Mouse (Mus musculus) brown adipose tissue, adult 24 weeks (tissue): Measurements from ENCODE around the gene Ubr4. TPM values are rescaled to one million over a fixed set of nuclear protein-coding genes. Genes with fewer than 3 reads are reported as not detected.
A peak's percentile ranks its signal among the peaks of the same experiment; 100 is the strongest.

Experiments used
- H3K27ac ChIP-seq: fragments of 200-500 bp; replicated peaks from 2 replicates; pipeline ENCODE4 v1.5.1; 2012; ENCODE audit warnings: low read depth, mild to moderate bottlenecking, low read length
- H3K4me1 ChIP-seq: fragments of 200-500 bp; 2 replicates; pipeline ENCODE4 v1.6.1; 2012; ENCODE audit warnings: low read length, mixed read lengths; ENCODE audit not compliant: control insufficient read depth, insufficient read depth, insufficient read length
- H3K4me3 ChIP-seq: fragments of 200-500 bp; 2 replicates; pipeline ENCODE4 v1.5.1; 2012; ENCODE audit warnings: low read depth, mild to moderate bottlenecking, low read length, moderate library complexity; ENCODE audit not compliant: insufficient read depth
- polyA plus RNA-seq: library from polyadenylated mRNA; stranded (reverse); fragments of >200 nt; gene quantifications from 2 replicates; pipeline ENCODE4 v1.2.4, GENCODE M21; 2012; ENCODE audit not compliant: missing spikeins, insufficient read depth, insufficient read length

Gene Ubr4
- polyA plus RNA-seq, 1 experiment, result 43.2 TPM

DNA sequence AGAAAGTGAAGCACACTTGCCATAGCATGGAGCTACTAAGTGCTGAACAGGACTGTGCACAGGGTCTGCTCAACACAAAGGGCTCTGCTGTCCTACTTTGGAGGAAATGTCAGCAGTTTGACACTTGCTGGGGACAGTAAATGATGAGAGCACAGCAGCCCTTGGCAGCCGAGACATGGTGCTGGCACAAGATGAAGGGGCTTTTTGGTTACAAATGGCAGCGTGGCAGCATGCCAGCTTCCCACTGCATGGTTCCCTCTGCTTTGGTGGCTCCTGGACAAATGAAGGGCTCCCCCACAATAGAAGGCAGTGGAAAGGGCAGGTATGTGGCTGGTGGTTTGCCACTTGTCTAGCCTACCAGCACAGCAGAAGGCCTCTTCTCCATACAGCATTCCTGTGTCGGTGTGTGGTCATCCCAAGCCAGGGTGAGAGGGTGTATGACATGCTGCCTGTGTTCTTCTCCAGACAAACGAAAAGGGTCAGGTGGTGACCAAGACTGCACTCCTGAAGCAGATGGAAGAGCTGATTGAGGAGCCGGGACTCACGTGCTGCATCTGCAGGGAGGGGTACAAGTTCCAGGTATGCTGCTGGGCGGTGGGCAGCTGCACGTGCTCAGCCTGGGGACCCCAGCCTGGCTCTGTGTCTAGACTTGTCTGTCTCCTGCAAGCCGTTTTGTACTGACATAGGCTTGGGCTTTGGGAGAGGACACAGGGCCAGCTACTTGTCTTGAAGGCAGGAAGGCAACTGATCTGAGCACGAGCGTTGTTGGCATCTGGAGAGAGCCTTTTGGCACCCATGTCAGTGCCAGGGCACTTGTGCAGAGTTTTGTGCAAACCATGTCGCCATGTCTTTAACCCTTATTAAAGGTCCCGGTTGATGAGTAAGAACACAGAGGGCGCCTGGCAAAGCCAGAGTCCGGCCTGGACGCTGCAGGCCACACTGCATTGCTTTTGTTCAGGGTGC, 124.5 kb downstream of the Ubr4 start:
- no peak overlapping the region for H3K27ac ChIP-seq

DNA sequence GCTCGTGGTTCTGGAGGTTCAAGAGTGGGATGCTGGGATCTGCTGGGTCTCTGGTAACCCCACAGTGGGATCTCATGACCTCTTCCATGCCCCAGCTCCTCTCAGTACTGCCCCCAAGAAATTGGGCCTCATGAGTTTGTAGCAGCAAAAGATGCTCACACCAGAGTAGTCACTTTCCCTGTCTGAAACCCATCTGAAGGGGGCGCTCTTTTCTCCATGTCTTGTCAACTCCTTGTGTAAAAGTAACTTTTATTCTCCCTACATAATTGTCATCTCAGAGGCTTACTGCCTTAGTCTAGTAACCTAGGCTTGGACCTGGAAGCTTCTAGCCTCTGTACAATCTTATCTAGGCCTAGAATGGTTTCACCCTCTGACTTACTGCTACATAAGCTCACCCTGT, 125.6 kb downstream of the Ubr4 start:
- Histone ChIP-seq H3K27ac (no peak overlapping the region), H3K4me1 (no peaks in the 10 kb centered on the region), H3K4me3 (no peak overlapping the region)

More for the DNA sequence above, 124.5 kb downstream of the Ubr4 start:
- Histone ChIP-seq H3K4me1 (no peaks in the 10 kb centered on the region), H3K4me3 (no peak overlapping the region)

DNA sequence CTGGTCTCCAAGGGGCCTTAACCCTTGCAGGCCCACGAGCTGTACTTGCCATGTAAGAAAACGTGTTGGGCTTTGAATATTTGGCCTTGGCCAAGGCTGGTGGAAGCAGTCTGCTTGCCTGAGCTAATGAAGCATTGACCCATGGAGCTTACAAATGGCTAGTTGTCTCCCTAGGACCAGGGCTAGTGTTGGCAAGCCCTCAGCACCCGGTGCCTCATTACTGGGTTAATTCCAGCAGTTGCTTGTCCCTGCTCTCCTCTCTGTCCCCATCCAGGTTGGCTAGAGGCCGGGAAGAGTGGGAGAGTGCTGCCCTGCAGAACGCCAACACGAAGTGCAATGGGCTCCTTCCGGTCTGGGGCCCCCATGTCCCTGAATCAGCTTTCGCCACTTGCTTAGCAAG, 126.8 kb downstream of the Ubr4 start:
- no peaks in the 10 kb centered on the region for H3K4me1 ChIP-seq
- no peak overlapping the region for H3K4me3 ChIP-seq
- H3K27ac ChIP-seq, result no peak overlapping the region

DNA sequence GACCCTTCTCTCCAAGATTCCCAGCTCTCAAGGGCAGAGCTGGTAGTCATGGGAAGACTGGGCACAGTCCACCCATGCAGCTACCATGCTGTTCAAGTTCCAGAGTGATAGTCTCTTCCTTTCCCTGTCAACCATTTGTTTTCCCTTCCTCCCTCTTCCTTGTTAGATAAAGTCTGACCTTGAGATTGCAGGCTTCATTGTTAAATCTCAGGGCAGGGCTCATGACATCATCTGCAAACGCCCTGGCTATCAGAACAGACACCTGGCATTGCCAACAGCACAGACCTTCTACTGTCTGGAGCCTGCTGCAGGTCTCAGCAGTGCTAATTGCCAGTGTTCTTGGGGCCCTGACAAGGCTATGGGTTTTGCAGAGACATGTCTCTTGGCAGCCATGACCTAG, 129.0 kb downstream of the Ubr4 start:
- no peaks in the 10 kb centered on the region for H3K4me1 ChIP-seq
- no peak overlapping the region for H3K27ac ChIP-seq
- H3K4me3 ChIP-seq, result no peak overlapping the region

DNA sequence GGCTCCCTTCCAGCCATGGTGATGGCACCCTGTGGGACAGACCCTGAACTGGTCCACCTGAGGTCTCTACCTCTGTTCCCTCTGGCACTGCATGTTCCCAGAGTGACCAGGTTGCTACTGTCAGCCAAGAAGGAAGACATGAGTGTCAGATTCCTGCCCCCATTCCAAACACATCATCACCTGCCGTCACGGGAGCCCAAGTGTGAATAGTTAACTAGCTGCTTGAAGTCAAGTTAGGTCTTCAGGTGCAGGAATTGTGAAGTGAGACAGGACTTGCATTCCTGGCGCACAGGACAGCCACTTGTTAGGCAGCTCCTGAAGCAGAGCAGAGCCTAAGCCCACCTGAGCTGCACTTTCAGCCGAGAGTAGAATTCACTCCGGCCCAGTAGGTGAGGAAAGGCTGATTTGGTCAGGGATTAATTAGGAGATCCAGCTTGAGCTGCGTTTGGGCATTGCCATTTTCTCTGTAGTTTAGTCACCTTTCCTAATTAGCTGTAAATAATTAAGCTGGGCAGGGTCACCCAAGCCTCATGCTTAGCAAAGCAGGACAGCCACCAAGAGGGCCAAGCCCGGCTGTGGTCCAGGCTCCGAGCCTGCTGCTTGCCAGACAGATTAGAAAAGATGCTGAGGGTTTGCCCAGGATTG, 131.2 kb downstream of the Ubr4 start:
- no peak overlapping the region for H3K4me3 ChIP-seq
- H3K27ac ChIP-seq, result no peak overlapping the region
- no peaks in the 10 kb centered on the region for H3K4me1 ChIP-seq

DNA sequence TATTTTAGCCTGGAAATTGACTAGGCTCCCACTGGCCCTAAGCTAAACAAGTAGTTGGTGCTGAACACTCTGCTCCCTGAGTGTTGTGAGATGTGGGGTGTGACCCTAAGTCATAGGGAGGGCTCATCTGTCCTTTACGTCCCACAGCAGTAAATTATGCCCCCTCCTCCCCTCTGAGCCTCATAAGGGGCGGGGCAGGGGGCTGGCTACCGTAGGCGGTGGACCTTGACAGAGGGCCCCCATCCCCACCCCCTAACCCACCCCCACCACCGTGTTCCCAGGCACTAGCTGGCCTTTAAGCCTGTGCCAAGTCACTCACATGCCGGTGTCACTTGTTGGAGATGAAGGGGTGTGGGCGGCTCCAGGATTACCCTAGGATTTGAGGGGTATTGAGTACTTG, 132.1 kb downstream of the Ubr4 start:
- no peak overlapping the region for H3K27ac ChIP-seq
- no peaks in the 10 kb centered on the region for H3K4me1 ChIP-seq
- no peak overlapping the region for H3K4me3 ChIP-seq

DNA sequence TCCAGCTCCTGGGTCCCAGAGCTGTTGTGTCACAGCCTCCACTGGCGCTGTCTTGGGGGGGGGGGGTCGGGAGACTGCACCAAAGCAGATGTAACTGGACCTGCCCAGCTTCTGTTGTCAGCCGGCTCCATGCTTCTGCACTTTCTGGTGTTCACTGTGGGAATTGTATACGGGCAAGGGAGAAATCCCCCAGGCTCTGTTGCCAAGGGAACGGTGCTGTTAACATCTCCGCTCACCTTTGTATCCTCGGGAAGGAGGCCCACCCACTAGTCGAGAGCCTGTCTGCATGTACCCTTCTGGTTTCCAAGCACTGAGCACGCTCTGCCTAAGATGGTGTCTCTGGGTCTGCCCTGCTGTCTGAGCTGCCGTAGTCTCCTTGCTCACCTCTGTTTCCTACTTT, 134.7 kb downstream of the Ubr4 start:
- no peak overlapping the region for H3K27ac ChIP-seq
- no peaks in the 10 kb centered on the region for H3K4me1 ChIP-seq

DNA sequence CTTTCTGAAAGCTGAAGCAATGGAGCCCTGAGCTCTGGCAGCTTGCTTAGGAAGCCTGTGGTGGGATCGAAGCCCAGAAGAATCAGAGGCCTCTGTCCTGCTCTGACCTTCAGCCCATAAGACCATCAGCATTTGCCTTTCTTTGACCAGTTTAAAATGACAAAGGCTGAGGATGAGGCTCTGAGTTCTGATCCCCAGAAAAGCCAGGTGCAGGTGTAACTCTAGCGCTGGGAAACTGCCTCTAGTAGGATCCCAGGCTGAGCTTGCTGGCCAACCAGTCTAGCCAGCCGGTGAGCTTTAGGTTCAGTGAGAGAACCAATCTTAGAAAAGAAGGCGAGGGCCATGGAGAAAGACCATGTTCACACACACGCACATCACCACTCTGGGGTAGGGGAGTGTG, 135.9 kb downstream of the Ubr4 start:
- Histone ChIP-seq H3K4me3 (no peak overlapping the region), H3K27ac (no peak overlapping the region), H3K4me1 (no peaks in the 10 kb centered on the region)

More for the DNA sequence above, 134.7 kb downstream of the Ubr4 start:
- H3K4me3 ChIP-seq, result no peak overlapping the region

DNA sequence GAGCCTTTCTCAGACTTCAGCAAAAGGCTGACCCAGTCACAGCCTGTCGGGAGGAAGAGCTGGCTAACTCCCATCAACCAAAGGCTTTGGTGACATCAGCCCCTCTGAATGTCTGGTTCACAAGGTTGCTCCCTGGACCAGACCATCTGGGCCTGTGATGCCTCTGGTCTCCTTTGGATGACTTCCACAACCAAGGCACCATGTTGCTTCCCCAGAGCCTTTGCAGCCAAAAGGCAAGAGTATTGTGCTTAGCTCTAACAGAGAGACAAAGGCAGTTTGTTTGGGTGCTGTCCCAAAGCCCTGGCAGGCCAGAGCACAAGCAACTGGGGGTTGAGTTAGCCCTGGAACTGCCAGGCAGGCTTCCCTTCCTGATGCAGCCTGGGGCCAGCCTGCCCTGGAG, 137.5 kb downstream of the Ubr4 start:
- no peaks in the 10 kb centered on the region for H3K4me1 ChIP-seq
- no peak overlapping the region for H3K4me3 ChIP-seq
- H3K27ac ChIP-seq, result no peak overlapping the region

DNA sequence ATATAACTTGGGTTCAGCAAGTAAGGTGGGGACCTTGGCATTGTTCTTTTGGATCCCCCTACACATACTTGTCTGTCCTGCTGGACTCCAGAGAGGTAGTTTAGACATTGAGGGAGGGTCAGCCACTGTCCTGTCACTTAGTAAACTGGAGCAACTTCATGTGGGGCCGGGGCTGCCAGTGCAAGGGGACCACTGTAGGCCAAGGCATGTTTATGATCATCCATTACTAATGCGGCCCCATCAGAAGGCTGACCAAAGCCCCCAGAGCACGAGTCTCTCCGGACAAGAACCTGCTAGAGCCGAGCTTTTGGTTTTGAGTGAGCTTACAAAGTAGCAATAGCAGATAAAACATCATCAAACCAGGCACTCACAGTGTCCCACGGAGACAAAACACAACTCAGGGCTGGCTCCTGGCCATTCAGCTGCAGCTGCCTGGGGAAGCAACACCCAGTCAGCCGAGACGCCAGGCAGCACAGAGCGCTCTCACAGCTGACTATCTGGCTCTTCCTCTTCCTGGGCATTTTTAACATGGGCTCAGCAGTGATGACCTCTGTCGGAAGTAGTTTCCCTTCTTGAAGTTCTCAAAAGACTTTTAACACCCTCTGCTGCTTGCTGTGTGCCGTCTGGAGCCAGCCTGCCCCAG, 138.1 kb downstream of the Ubr4 start:
- peak overlapping the region; percentile 45; the same call in 1 of the 2 replicates for H3K27ac ChIP-seq
- no peaks in the 10 kb centered on the region for H3K4me1 ChIP-seq
- H3K4me3 ChIP-seq, result no peak overlapping the region

DNA sequence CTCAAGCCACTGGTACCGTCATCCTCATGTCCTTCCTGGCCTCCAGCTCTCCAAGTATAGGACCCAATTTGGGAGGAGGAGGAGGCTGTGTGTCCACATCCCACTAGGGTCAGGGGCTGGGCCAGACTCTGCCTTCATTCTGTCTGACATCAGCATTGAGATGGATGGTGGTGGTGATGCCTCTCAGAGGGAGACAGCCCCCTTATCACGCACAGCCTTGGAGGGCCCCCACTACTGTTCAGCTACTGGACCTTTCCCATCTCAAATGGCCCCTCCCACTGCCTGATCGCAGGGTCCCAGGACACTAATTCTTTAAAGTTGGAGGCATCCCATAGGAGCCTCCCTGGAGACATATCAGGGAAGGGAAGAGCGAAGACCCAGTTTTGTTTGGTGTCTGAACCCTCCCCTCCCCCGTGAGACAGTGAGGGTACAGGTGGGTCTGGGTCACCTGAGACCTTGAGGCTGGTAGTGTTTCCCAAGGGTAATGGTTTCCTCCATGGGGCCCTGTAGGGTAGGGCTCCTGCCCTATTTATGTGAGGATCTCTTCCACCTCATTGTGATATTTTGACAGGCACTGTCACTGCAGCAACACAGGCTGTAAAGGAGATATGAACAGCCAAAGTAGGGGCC, 139.2 kb downstream of the Ubr4 start:
- no peaks in the 10 kb centered on the region for H3K4me1 ChIP-seq
- no peak overlapping the region for H3K27ac ChIP-seq
- H3K4me3 ChIP-seq, result no peak overlapping the region

DNA sequence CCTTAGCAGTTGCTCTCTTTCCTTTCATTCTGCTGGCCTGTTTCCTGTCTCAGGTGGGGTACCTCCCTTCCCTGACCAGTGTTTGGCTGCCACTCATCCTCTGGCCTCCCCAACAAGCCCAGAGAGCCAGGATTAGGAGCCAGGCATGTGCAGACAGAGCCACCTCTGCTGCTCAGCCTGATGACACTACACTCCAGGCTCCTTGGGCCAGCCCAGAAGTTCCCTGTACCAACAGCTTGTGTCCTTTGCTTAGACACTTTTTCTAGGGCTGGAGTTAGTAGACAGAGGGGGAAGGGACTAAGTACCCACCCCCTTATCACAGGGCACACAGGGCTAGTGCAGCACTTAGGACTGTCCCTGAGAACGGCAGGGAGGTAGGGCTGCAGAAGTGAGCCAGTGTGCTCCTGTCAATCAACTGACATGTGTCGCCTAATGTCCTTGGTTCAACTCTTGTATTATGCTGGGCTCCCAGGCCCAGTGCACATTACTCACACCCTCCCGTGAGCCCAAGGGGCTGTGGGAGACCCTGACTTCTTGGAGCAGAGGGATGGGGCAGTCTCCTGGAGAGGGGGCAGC, 139.9 kb downstream of the Ubr4 start:
- Histone ChIP-seq H3K27ac (peak overlapping the region; percentile 10; the same call in 1 of the 2 replicates), H3K4me3 (no peak overlapping the region), H3K4me1 (no peaks in the 10 kb centered on the region)

DNA sequence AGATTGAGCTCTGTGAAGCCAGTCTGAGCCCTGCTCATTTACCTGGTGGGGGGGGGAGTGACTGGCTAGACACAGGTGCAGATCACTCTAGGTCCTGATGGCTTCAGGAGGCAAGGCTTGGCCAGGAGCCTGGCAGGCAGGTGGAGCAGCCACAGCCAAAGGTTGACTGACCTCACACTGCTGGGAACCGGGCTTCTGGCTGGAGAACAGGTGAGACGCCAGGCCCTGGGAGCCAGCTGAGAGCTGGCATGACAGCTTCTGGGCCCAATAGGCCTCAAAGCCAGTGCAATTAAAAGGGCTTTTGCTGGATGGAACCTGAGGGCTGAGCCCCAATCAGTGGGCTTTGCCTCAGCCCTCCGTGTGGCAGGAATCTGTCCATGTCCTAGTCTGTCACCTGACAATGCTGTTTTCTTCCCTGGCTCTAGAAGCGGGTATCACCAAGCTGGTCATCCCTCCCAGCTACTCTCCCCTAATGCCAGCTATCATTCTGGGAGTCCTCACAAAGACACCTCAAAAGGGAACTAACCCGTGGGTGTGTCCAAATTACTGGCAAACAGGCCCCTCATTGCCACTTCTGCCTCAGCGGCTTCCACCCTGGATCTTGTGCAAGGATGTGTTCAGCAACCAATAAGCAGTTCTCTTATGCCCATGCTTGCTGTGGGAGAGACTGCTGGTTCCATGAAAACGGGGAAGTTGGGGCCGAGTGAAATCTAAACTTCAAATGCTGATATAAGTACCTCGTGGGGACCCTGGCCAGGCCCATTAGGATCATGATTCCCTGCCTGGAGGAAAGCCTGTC, 141.0 kb downstream of the Ubr4 start:
- no peak overlapping the region for H3K4me3 ChIP-seq
- no peaks in the 10 kb centered on the region for H3K4me1 ChIP-seq
- peak overlapping the region; percentile 52 for H3K27ac ChIP-seq

DNA sequence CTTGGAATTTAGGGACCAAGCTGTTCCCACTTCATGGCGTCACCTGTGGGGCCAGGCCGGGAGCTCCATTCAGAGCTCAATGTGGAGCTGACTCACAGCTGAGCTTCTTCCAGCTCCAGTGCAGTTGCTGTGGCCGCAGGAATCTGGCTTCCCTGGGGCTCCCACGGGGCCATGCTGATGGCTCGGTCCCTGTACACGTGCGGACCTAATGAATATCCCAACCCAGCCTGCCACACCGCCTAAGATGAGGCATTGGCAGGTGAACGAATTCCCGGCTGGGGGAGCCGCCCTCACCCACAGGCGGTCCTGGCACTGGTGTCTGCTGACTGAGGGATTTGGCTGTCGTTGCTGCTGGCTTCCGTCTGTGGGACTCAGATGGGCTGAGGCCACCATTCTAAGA, 148.4 kb downstream of the Ubr4 start:
- no peak overlapping the region for H3K27ac ChIP-seq
- H3K4me3 ChIP-seq, result no peak overlapping the region
- H3K4me1 ChIP-seq, result no peaks in the 10 kb centered on the region
